Mouse (Mus musculus): ENCODE data around the gene Uba2. TPM values are rescaled to one million over a fixed set of nuclear protein-coding genes. Genes with fewer than 3 reads are reported as not detected.
A peak's percentile ranks its signal among the peaks of the same experiment; 100 is the strongest.
"Not testable (repeated sequence)": the region's sequence is repeated elsewhere in the genome, so short reads cannot be mapped to it uniquely, and the experiment has no call there.

Gene Uba2
- polyA plus RNA-seq, 1 experiment from 2014 or later, result 166 TPM

GRCm38 (mm10) chr7:34200829-34201228, 31.4 kb upstream of the Uba2 start:
- WGBS, result 96% methylated on average over 2 of the region's 2 CpGs
- peaks cover under 1% of the 10 kb centered on the region; the same call in 1 of the 2 replicates for H3K4me1 ChIP-seq (ENCODE audit: control insufficient read depth, insufficient read depth, low read length)
- no peak overlapping the region for H3K4me3 ChIP-seq (ENCODE audit: low read depth, low read length)
- H3K4me2 ChIP-seq (ENCODE audit: low read depth, low read length), result no peak overlapping the region
- no peak overlapping the region for H3K27ac ChIP-seq (ENCODE audit: low read depth, low read length)
- ATAC-seq (ENCODE audit: low read depth), result no peak
- H3K36me3 ChIP-seq (ENCODE audit: control insufficient read depth, insufficient read depth, low read length), result peaks cover 38% of the 10 kb centered on the region
- H3K27me3 ChIP-seq (ENCODE audit: control insufficient read depth, insufficient read depth, low read length), result no peaks in the 10 kb centered on the region
- no peak overlapping the region for H3K9ac ChIP-seq (replicated peaks; ENCODE audit: low read depth, low read length)
- H3K9me3 ChIP-seq (ENCODE audit: control insufficient read depth, low read length), result no peaks in the 10 kb centered on the region

- 60% methylated on average over 3 of the region's 3 CpGs for WGBS
- peaks cover 18% of the 10 kb centered on the region for H3K36me3 ChIP-seq (ENCODE audit: control insufficient read depth, insufficient read depth, low read length)
- ATAC-seq (ENCODE audit: low read depth), result no peak
- H3K4me3 ChIP-seq (ENCODE audit: low read depth, low read length), result no peak overlapping the region
- no peak overlapping the region for H3K4me2 ChIP-seq (ENCODE audit: low read depth, low read length)
- H3K27ac ChIP-seq (ENCODE audit: low read depth, low read length), result no peak overlapping the region
- H3K27me3 ChIP-seq (ENCODE audit: control insufficient read depth, insufficient read depth, low read length), result no peaks in the 10 kb centered on the region
- no peaks in the 10 kb centered on the region for H3K9me3 ChIP-seq (ENCODE audit: control insufficient read depth, low read length)
- peaks cover 6% of the 10 kb centered on the region; the same call in 1 of the 2 replicates for H3K4me1 ChIP-seq (ENCODE audit: control insufficient read depth, insufficient read depth, low read length)
- no peak overlapping the region for H3K9ac ChIP-seq (replicated peaks; ENCODE audit: low read depth, low read length)
Measured at GRCm38 (mm10) chr7:34198346-34198745, 28.9 kb upstream of the Uba2 start.

GRCm38 (mm10) chr7:34196132-34197128, 27.0 kb upstream of the Uba2 start, which contains the start of gene Pdcd2l:
Gene Pdcd2l, minus strand, starts transcription at chr7:34196661.
- peak; percentile 95 for ATAC-seq (ENCODE audit: low read depth)
- 4% methylated on average over 69 of the region's 70 CpGs for WGBS
- H3K9me3 ChIP-seq (ENCODE audit: control insufficient read depth, low read length), result no peaks in the 10 kb centered on the region
- H3K4me2 ChIP-seq (ENCODE audit: low read depth, low read length), result peak within 1 kb of the TSS; percentile 78
- H3K4me3 ChIP-seq (ENCODE audit: low read depth, low read length), result peak within 1 kb of the TSS; percentile 93
- H3K4me1 ChIP-seq (ENCODE audit: control insufficient read depth, insufficient read depth, low read length), result peaks cover 6% of the 10 kb centered on the region; the same call in 1 of the 2 replicates
- peak within 1 kb of the TSS; percentile 88 for H3K9ac ChIP-seq (replicated peaks; ENCODE audit: low read depth, low read length)
- peak within 1 kb of the TSS; percentile 55; the same call in 1 of the 2 replicates for H3K27ac ChIP-seq (ENCODE audit: low read depth, low read length)
- no peaks in the 10 kb centered on the region for H3K27me3 ChIP-seq (ENCODE audit: control insufficient read depth, insufficient read depth, low read length)
- peaks cover 20% of the 10 kb centered on the region for H3K36me3 ChIP-seq (ENCODE audit: control insufficient read depth, insufficient read depth, low read length)

GRCm38 (mm10) chr7:34195632-34196031, 26.2 kb upstream of the Uba2 start:
- no peak overlapping the region for H3K27ac ChIP-seq (ENCODE audit: low read depth, low read length)
- peaks cover 6% of the 10 kb centered on the region; the same call in 1 of the 2 replicates for H3K4me1 ChIP-seq (ENCODE audit: control insufficient read depth, insufficient read depth, low read length)
- H3K4me2 ChIP-seq (ENCODE audit: low read depth, low read length), result peak overlapping the region; percentile 78
- H3K9ac ChIP-seq (replicated peaks; ENCODE audit: low read depth, low read length), result peak overlapping the region; percentile 88
- 53% methylated on average over 3 of the region's 3 CpGs for WGBS
- no peak for ATAC-seq (ENCODE audit: low read depth)
- no peaks in the 10 kb centered on the region for H3K9me3 ChIP-seq (ENCODE audit: control insufficient read depth, low read length)
- peak overlapping the region; percentile 93 for H3K4me3 ChIP-seq (ENCODE audit: low read depth, low read length)
- H3K27me3 ChIP-seq (ENCODE audit: control insufficient read depth, insufficient read depth, low read length), result no peaks in the 10 kb centered on the region
- peaks cover 12% of the 10 kb centered on the region for H3K36me3 ChIP-seq (ENCODE audit: control insufficient read depth, insufficient read depth, low read length)

- no peak overlapping the region for H3K4me3 ChIP-seq (ENCODE audit: low read depth, low read length)
- no peak for ATAC-seq (ENCODE audit: low read depth)
- no peaks in the 10 kb centered on the region for H3K27me3 ChIP-seq (ENCODE audit: control insufficient read depth, insufficient read depth, low read length)
- WGBS, result 90% methylated on average over 6 of the region's 6 CpGs
- peaks cover 6% of the 10 kb centered on the region; the same call in 1 of the 2 replicates for H3K4me1 ChIP-seq (ENCODE audit: control insufficient read depth, insufficient read depth, low read length)
- H3K4me2 ChIP-seq (ENCODE audit: low read depth, low read length), result no peak overlapping the region
- no peak overlapping the region for H3K27ac ChIP-seq (ENCODE audit: low read depth, low read length)
- H3K9me3 ChIP-seq (ENCODE audit: control insufficient read depth, low read length), result no peaks in the 10 kb centered on the region
- H3K36me3 ChIP-seq (ENCODE audit: control insufficient read depth, insufficient read depth, low read length), result peaks cover 30% of the 10 kb centered on the region
- no peak overlapping the region for H3K9ac ChIP-seq (replicated peaks; ENCODE audit: low read depth, low read length)
Measured at GRCm38 (mm10) chr7:34192825-34193224, 23.4 kb upstream of the Uba2 start.

GRCm38 (mm10) chr7:34189376-34189989, 20.1 kb upstream of the Uba2 start:
- WGBS, result 90% methylated on average over 12 of the region's 12 CpGs
- no peaks in the 10 kb centered on the region for H3K9me3 ChIP-seq (ENCODE audit: control insufficient read depth, low read length)
- no peaks in the 10 kb centered on the region for H3K27me3 ChIP-seq (ENCODE audit: control insufficient read depth, insufficient read depth, low read length)
- peaks cover 54% of the 10 kb centered on the region for H3K36me3 ChIP-seq (ENCODE audit: control insufficient read depth, insufficient read depth, low read length)
- ATAC-seq (ENCODE audit: low read depth), result no peak
- no peak overlapping the region for H3K9ac ChIP-seq (replicated peaks; ENCODE audit: low read depth, low read length)
- no peaks in the 10 kb centered on the region for H3K4me1 ChIP-seq (ENCODE audit: control insufficient read depth, insufficient read depth, low read length)
- no peak overlapping the region for H3K27ac ChIP-seq (ENCODE audit: low read depth, low read length)
- H3K4me3 ChIP-seq (ENCODE audit: low read depth, low read length), result no peak overlapping the region
- H3K4me2 ChIP-seq (ENCODE audit: low read depth, low read length), result no peak overlapping the region

GRCm38 (mm10) chr7:34183794-34184193, 14.4 kb upstream of the Uba2 start:
- peaks cover 37% of the 10 kb centered on the region for H3K36me3 ChIP-seq (ENCODE audit: control insufficient read depth, insufficient read depth, low read length)
- no peak overlapping the region for H3K4me3 ChIP-seq (ENCODE audit: low read depth, low read length)
- no peak overlapping the region for H3K9ac ChIP-seq (replicated peaks; ENCODE audit: low read depth, low read length)
- H3K4me2 ChIP-seq (ENCODE audit: low read depth, low read length), result no peak overlapping the region
- no peak overlapping the region for H3K27ac ChIP-seq (ENCODE audit: low read depth, low read length)
- no peaks in the 10 kb centered on the region for H3K9me3 ChIP-seq (ENCODE audit: control insufficient read depth, low read length)
- no peaks in the 10 kb centered on the region for H3K4me1 ChIP-seq (ENCODE audit: control insufficient read depth, insufficient read depth, low read length)
- WGBS, result 91% methylated on average over 3 of the region's 3 CpGs
- ATAC-seq (ENCODE audit: low read depth), result no peak
- H3K27me3 ChIP-seq (ENCODE audit: control insufficient read depth, insufficient read depth, low read length), result no peaks in the 10 kb centered on the region

GRCm38 (mm10) chr7:34183356-34183755, 14.0 kb upstream of the Uba2 start:
- Histone ChIP-seq H3K9ac (replicated peaks; ENCODE audit: low read depth, low read length) (no peak overlapping the region), H3K4me2 (ENCODE audit: low read depth, low read length) (no peak overlapping the region), H3K27me3 (ENCODE audit: control insufficient read depth, insufficient read depth, low read length) (no peaks in the 10 kb centered on the region), H3K4me3 (ENCODE audit: low read depth, low read length) (no peak overlapping the region), H3K9me3 (ENCODE audit: control insufficient read depth, low read length) (no peaks in the 10 kb centered on the region), H3K4me1 (ENCODE audit: control insufficient read depth, insufficient read depth, low read length) (no peaks in the 10 kb centered on the region), H3K36me3 (ENCODE audit: control insufficient read depth, insufficient read depth, low read length) (peaks cover 34% of the 10 kb centered on the region), H3K27ac (ENCODE audit: low read depth, low read length) (no peak overlapping the region)
- ATAC-seq (ENCODE audit: low read depth), result no peak
- 92% methylated on average over 13 of the region's 13 CpGs for WGBS

- not testable (repeated sequence) for H3K9ac ChIP-seq (replicated peaks; ENCODE audit: low read depth, low read length); ATAC-seq (ENCODE audit: low read depth); H3K4me3 ChIP-seq (ENCODE audit: low read depth, low read length); H3K36me3 ChIP-seq (ENCODE audit: control insufficient read depth, insufficient read depth, low read length); H3K9me3 ChIP-seq (ENCODE audit: control insufficient read depth, low read length); H3K4me2 ChIP-seq (ENCODE audit: low read depth, low read length); H3K27ac ChIP-seq (ENCODE audit: low read depth, low read length); H3K27me3 ChIP-seq (ENCODE audit: control insufficient read depth, insufficient read depth, low read length); H3K4me1 ChIP-seq (ENCODE audit: control insufficient read depth, insufficient read depth, low read length)
- WGBS, result 79% methylated on average over 6 of the region's 6 CpGs
Measured at GRCm38 (mm10) chr7:34176241-34176640, 6.8 kb upstream of the Uba2 start.
